Mouse (Mus musculus) large intestine, adult 2 months (tissue): Measurements from ENCODE around the gene Eif2ak4. TPM values are rescaled to one million over a fixed set of nuclear protein-coding genes. Genes with fewer than 3 reads are reported as not detected.

Source experiments
- DNase-seq: peaks from one replicate; pipeline ENCODE4 v3.0.0-alpha.2; 2012; ENCODE audit warnings: low read depth, low spot score
- WGBS: fragments of 180-500 bp; shearing (Covaris S2); methylation state at CpG from one replicate; pipeline ENCODE4 v1.1.7; 2018; 5-methylcytosine and 5-hydroxymethylcytosine counted together
- polyA plus RNA-seq: library from polyadenylated mRNA; depleted of rRNA; stranded (reverse); fragments of >200 nt; gene quantifications from 2 replicates; pipeline ENCODE4 v1.2.3, GENCODE M21; 2012

Gene Eif2ak4
- polyA plus RNA-seq, 1 experiment: 3.1 TPM

GRCm38 (mm10) chr2:118401834-118402727 lies 13.7 kb downstream of the Eif2ak4 start:
- DNase-seq: no peak
- 34% methylated on average over 5 of the region's 5 CpGs for WGBS

GRCm38 (mm10) chr2:118404336-118404735 lies 15.9 kb downstream of the Eif2ak4 start:
- no peak for DNase-seq
- WGBS: 81% methylated on average over 5 of the region's 5 CpGs

- no peak for DNase-seq
- WGBS: 37% methylated on average over 4 of the region's 4 CpGs
Observed at GRCm38 (mm10) chr2:118405568-118405967, 17.1 kb downstream of the Eif2ak4 start.

GRCm38 (mm10) chr2:118406811-118407210 lies 18.4 kb downstream of the Eif2ak4 start:
- 71% methylated on average over 2 of the region's 2 CpGs for WGBS
- DNase-seq: no peak

- DNase-seq: no peak
- WGBS: 47% methylated on average over 4 of the region's 4 CpGs
Observed at GRCm38 (mm10) chr2:118408336-118408895, 20.0 kb downstream of the Eif2ak4 start.

- no peak for DNase-seq
- WGBS: 94% methylated on average over 11 of the region's 11 CpGs
Observed at GRCm38 (mm10) chr2:118412821-118413220, 24.4 kb downstream of the Eif2ak4 start.

- no peak for DNase-seq
- 93% methylated on average over 6 of the region's 6 CpGs for WGBS
Observed at GRCm38 (mm10) chr2:118415601-118416355, 27.4 kb downstream of the Eif2ak4 start.

GRCm38 (mm10) chr2:118418076-118418475 lies 29.7 kb downstream of the Eif2ak4 start:
- no peak for DNase-seq
- 90% methylated on average over 4 of the region's 4 CpGs for WGBS

GRCm38 (mm10) chr2:118421951-118422350 lies 33.5 kb downstream of the Eif2ak4 start:
- DNase-seq: no peak
- 87% methylated on average over 15 of the region's 15 CpGs for WGBS

- no peak for DNase-seq
- WGBS: 88% methylated on average over 8 of the region's 8 CpGs
Observed at GRCm38 (mm10) chr2:118422385-118422784, 34.0 kb downstream of the Eif2ak4 start.

- DNase-seq: no peak
- WGBS: 91% methylated on average over 6 of the region's 6 CpGs
Observed at GRCm38 (mm10) chr2:118428296-118428695, 39.9 kb downstream of the Eif2ak4 start.

- no peak for DNase-seq
- 82% methylated on average over 9 of the region's 9 CpGs for WGBS
Observed at GRCm38 (mm10) chr2:118429297-118429696, 40.9 kb downstream of the Eif2ak4 start.

GRCm38 (mm10) chr2:118430630-118431029 lies 42.2 kb downstream of the Eif2ak4 start:
- 90% methylated on average over 16 of the region's 16 CpGs for WGBS
- DNase-seq: no peak

- WGBS: 77% methylated on average over 5 of the region's 5 CpGs
- DNase-seq: peak; percentile 4
Observed at GRCm38 (mm10) chr2:118431589-118431988, 43.2 kb downstream of the Eif2ak4 start.

GRCm38 (mm10) chr2:118442172-118442571 lies 53.8 kb downstream of the Eif2ak4 start:
- WGBS: 75% methylated on average over 5 of the region's 5 CpGs
- DNase-seq: no peak

GRCm38 (mm10) chr2:118442723-118443122 lies 54.3 kb downstream of the Eif2ak4 start:
- WGBS: 93% methylated on average over 4 of the region's 4 CpGs

GRCm38 (mm10) chr2:118445696-118446674 lies 57.6 kb downstream of the Eif2ak4 start:
- DNase-seq: no peak

More at GRCm38 (mm10) chr2:118442723-118443122, 54.3 kb downstream of the Eif2ak4 start:
- no peak for DNase-seq

GRCm38 (mm10) chr2:118448181-118448580 lies 59.8 kb downstream of the Eif2ak4 start:
- 92% methylated on average over 12 of the region's 12 CpGs for WGBS
- DNase-seq: no peak

More at GRCm38 (mm10) chr2:118445696-118446674, 57.6 kb downstream of the Eif2ak4 start:
- WGBS: 74% methylated on average over 13 of the region's 13 CpGs

- no peak for DNase-seq
- 88% methylated on average over 6 of the region's 6 CpGs for WGBS
Observed at GRCm38 (mm10) chr2:118451056-118451455, 62.6 kb downstream of the Eif2ak4 start.
